Mouse (Mus musculus) midbrain, postnatal 0 days (tissue): ENCODE data around the gene Nav3. TPM values are rescaled to one million over a fixed set of nuclear protein-coding genes. Genes with fewer than 3 reads are reported as not detected.

Experiments
- ATAC-seq: fragments of 200-750 bp; cut with Nextera tagmentation; 2 replicates; pipeline ENCODE4 v1.8.0; 2017; ENCODE audit warnings: moderate number of reproducible peaks, mild to moderate bottlenecking, moderate TSS enrichment, moderate library complexity; ENCODE audit not compliant: low FRiP score
- DNase-seq: peaks from one replicate; pipeline ENCODE4 v3.0.0-alpha.2; 2015; ENCODE audit warnings: low spot score
- H3K27ac ChIP-seq: fragments of 300-500 bp; sonication (generic); 2 replicates; pipeline ENCODE4 v1.5.1; 2014; ENCODE audit warnings: low read depth, mild to moderate bottlenecking, low read length, mixed read lengths
- H3K27me3 ChIP-seq: fragments of 300-500 bp; sonication (generic); 2 replicates; pipeline ENCODE4 v1.6.1; 2014; ENCODE audit warnings: low read length, control low read depth, mixed read lengths; ENCODE audit not compliant: insufficient read depth
- H3K36me3 ChIP-seq: fragments of 300-500 bp; sonication (generic); 2 replicates; pipeline ENCODE4 v1.6.1; 2014; ENCODE audit warnings: low read length, control low read depth, mixed read lengths; ENCODE audit not compliant: insufficient read depth
- H3K4me1 ChIP-seq: fragments of 300-500 bp; sonication (generic); 2 replicates; pipeline ENCODE4 v1.6.1; 2014; ENCODE audit warnings: mild to moderate bottlenecking, control low read depth, antibody characterized with exemption, low read length, mixed read lengths; ENCODE audit not compliant: insufficient read depth
- H3K4me2 ChIP-seq: fragments of 300-500 bp; sonication (generic); 2 replicates; pipeline ENCODE4 v1.6.1; 2014; ENCODE audit warnings: low read depth, mild to moderate bottlenecking, low read length, mixed read lengths; ENCODE audit not compliant: poor library complexity, severe bottlenecking
- H3K4me3 ChIP-seq: fragments of 300-500 bp; sonication (generic); 2 replicates; pipeline ENCODE4 v1.5.1; 2014; ENCODE audit warnings: low read depth, mild to moderate bottlenecking, low read length, moderate library complexity
- H3K9ac ChIP-seq: fragments of 300-500 bp; sonication (generic); replicated peaks from 2 replicates; pipeline ENCODE4 v1.6.1; 2014; ENCODE audit warnings: mild to moderate bottlenecking, low read length, moderate library complexity, mixed read lengths; ENCODE audit not compliant: poor library complexity, severe bottlenecking
- H3K9me3 ChIP-seq: fragments of 300-500 bp; sonication (generic); 2 replicates; pipeline ENCODE4 v1.6.1; 2016; ENCODE audit warnings: low read length, control low read depth
- CTCF ChIP-seq: IDR thresholded peaks from 2 replicates; pipeline ENCODE4 v1.5.1; 2016; ENCODE audit warnings: antibody characterized with exemption, mild to moderate bottlenecking
- WGBS: fragments of 180-500 bp; shearing (Covaris S2); extraction: QIAGEN DNeasy Blood & Tissue Kit; methylation state at CpG from one replicate; pipeline ENCODE4 v1.1.7; 2014; 5-methylcytosine and 5-hydroxymethylcytosine counted together
- polyA plus RNA-seq: library from polyadenylated mRNA; unstranded; fragments of >200 nt; fragmentation: Nextera tagmentation; extraction: Ambion mirVana; gene quantifications from 2 replicates; pipeline ENCODE4 v1.2.1, GENCODE M21; 2015
- total RNA-seq: library from RNA; depleted of rRNA; stranded (reverse); fragments of >200 nt; gene quantifications from 2 replicates; pipeline ENCODE4 v1.2.3, GENCODE M21; 2014

The Nav3 gene
- total and polyA plus RNA-seq, 2 experiments from 2014 or later: 18.9 to 121 TPM

DNA sequence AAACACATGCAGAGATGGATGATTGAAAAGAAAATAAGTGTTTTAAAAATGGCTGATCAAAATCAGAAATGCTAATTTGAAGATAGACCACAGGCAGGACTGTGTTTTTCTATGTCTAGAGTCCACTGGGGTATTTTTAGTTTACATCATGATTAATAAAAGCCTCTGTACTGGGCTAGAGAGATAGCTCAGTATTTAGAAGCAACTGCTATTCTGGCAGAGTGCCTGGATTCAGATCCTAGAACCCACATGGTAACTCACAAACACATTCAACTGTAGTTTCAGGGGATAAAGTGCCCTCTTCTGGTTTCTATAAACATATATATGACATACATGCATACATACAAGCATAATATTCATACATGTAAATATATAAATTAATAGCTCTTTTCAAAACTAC is 293.4 kb downstream of the Nav3 start:
- H3K27ac ChIP-seq: no peak overlapping the region
- H3K9me3 ChIP-seq: no peaks in the 10 kb centered on the region
- no peak for ATAC-seq
- no peak overlapping the region for H3K9ac ChIP-seq
- H3K36me3 ChIP-seq: no peaks in the 10 kb centered on the region
- no peak for DNase-seq
- H3K4me1 ChIP-seq: no peaks in the 10 kb centered on the region
- no peaks in the 10 kb centered on the region for H3K27me3 ChIP-seq
- no peak overlapping the region for H3K4me2 ChIP-seq
- no peak overlapping the region for H3K4me3 ChIP-seq
- no peak for TF ChIP-seq CTCF

DNA sequence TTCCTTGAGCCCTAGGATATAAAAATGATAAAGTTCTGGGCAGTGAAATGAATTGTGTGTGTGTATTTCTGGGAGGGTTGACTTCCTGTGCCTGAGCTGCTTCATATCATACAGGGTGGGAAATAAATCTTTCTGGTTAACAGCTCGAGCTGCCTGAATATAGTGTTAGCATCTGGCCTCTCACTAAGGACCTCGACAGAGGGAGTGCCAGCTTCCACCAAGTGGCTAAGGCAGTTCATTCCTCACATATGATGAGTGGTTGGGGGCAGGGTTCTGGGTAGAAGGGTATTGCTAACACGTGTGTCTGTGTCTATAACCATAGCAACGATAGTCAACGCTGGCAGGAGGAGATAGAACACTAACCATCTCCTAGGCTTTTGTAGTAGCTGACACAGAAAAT is 295.1 kb downstream of the Nav3 start:
- Histone ChIP-seq H3K4me2 (no peak overlapping the region), H3K27ac (no peak overlapping the region), H3K27me3 (no peaks in the 10 kb centered on the region), H3K9ac (no peak overlapping the region), H3K9me3 (no peaks in the 10 kb centered on the region), H3K4me3 (no peak overlapping the region), H3K36me3 (no peaks in the 10 kb centered on the region), H3K4me1 (no peaks in the 10 kb centered on the region; the same call in 1 of the 2 replicates)
- TF ChIP-seq CTCF: no peak
- DNase-seq (peak; percentile 31), ATAC-seq (0 out of 2 replicates have a peak, but pooled peaks have one; percentile 31)
- WGBS: 50% methylated on average over 5 of the region's 5 CpGs

DNA sequence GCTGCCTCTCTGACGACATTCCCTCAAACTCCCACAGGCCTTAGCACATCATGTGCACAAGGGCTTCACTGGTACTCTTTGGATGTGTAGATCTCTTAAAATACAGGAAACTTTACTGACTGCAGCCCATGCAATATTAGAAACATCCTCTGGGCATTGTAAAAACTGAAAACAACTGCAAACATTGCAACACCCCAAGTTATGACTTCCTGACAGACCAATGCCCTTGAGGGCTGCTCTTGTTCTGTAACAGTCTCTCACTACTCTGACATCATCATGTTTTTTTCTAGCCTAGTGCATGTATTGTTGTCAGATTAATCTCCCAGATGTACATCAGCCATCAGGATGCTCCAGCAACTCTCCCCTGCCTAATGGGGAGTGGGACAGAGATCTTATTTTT is 296.5 kb downstream of the Nav3 start:
- no peak overlapping the region for H3K9ac ChIP-seq
- WGBS: 24% methylated on average over 1 of the region's 1 CpGs
- H3K4me3 ChIP-seq: no peak overlapping the region
- H3K9me3 ChIP-seq: no peaks in the 10 kb centered on the region
- TF ChIP-seq CTCF: no peak
- no peaks in the 10 kb centered on the region for H3K27me3 ChIP-seq
- no peak for ATAC-seq
- peaks cover 5% of the 10 kb centered on the region for H3K4me1 ChIP-seq
- no peak for DNase-seq
- H3K4me2 ChIP-seq: no peak overlapping the region
- no peaks in the 10 kb centered on the region for H3K36me3 ChIP-seq
- H3K27ac ChIP-seq: no peak overlapping the region

DNA sequence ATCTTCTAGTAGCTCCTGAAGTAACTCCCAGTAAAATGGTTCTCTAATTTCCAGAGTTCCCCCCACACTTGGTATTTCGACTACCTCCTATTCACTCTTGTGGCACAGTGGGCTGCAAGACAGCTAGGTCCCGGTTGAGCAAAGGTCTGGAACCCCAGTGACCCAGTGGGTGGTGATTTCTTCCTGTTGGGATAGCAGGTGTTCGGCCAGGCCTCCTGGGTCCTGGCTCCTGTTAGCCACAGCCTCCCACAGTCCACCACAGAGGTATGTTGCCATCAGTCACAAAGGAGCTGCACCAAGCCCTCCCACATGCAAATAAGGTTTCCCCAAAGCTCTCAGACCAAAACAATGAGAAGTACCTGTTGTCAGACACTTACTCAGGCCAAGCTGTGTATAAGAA is 297.9 kb downstream of the Nav3 start:
- no peak for TF ChIP-seq CTCF
- H3K4me3 ChIP-seq: no peak overlapping the region
- no peaks in the 10 kb centered on the region for H3K36me3 ChIP-seq

DNA sequence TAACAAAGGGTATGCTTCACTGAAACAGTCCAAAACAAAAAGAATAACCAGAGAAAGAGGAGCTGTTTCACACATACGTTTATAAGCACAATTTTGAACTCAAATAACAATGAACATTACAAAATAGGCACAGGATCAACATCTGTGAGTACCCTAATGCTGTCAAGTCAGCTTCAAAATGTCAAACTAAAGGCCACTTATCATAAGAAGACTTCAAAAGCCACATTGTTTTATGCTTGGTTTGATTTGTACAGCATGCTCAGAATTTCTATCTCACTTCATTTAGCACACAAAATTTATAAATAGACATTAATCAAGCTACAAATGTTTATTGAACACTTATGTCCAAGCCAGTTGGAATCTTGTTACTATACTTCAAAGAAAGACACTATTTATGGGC is 299.6 kb downstream of the Nav3 start:
- peaks cover 9% of the 10 kb centered on the region for H3K4me1 ChIP-seq
- 45% methylated on average over 1 of the region's 1 CpGs for WGBS
- no peaks in the 10 kb centered on the region for H3K9me3 ChIP-seq
- no peak overlapping the region for H3K4me2 ChIP-seq
- no peaks in the 10 kb centered on the region for H3K36me3 ChIP-seq
- no peaks in the 10 kb centered on the region for H3K27me3 ChIP-seq
- H3K9ac ChIP-seq: no peak overlapping the region
- no peak for TF ChIP-seq CTCF
- DNase-seq: no peak
- no peak for ATAC-seq
- H3K4me3 ChIP-seq: no peak overlapping the region
- no peak overlapping the region for H3K27ac ChIP-seq

More for the DNA sequence above, 297.9 kb downstream of the Nav3 start:
- WGBS: 59% methylated on average over 3 of the region's 3 CpGs
- no peaks in the 10 kb centered on the region for H3K9me3 ChIP-seq
- ATAC-seq (no peak), DNase-seq (no peak)
- no peaks in the 10 kb centered on the region for H3K27me3 ChIP-seq
- H3K9ac ChIP-seq: no peak overlapping the region
- peaks cover 9% of the 10 kb centered on the region for H3K4me1 ChIP-seq
- H3K4me2 ChIP-seq: no peak overlapping the region
- no peak overlapping the region for H3K27ac ChIP-seq

DNA sequence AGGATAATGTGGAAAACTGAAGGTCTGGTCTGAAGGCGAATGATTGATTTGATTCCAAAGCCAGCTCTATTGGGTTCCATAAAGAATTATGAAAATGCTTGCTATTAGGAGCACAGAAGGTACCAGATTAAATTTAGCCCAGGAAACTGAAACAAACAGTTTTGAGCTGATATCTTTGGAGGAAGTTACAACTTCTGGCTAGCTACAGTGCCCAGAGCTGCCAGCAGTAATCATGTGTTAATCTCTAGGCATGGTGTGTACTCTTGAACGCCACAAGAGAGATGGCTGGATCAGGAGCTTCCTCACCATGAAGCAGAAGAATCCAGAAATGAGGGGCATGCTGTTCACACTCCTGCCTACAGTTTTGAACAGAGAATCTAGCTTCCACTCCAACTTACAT is 300.5 kb downstream of the Nav3 start:
- no peaks in the 10 kb centered on the region for H3K9me3 ChIP-seq
- H3K27me3 ChIP-seq: no peaks in the 10 kb centered on the region
- H3K9ac ChIP-seq: no peak overlapping the region
- no peak for DNase-seq
- H3K4me3 ChIP-seq: no peak overlapping the region
- ATAC-seq: no peak
- H3K36me3 ChIP-seq: no peaks in the 10 kb centered on the region
- H3K4me1 ChIP-seq: peaks cover 9% of the 10 kb centered on the region
- H3K27ac ChIP-seq: no peak overlapping the region
- WGBS: 69% methylated on average over 2 of the region's 2 CpGs
- H3K4me2 ChIP-seq: no peak overlapping the region
- TF ChIP-seq CTCF: no peak
